Mouse (Mus musculus) neural tube, embryonic 13.5 days (tissue): Measurements from ENCODE around the gene Utp11. TPM values are rescaled to one million over a fixed set of nuclear protein-coding genes. Genes with fewer than 3 reads are reported as not detected.

ENCODE experiments used
- ATAC-seq: fragments of 200-750 bp; cut with Nextera tagmentation; 2 replicates; pipeline ENCODE4 v1.8.0; 2017; ENCODE audit warnings: low read depth, mild to moderate bottlenecking, moderate TSS enrichment, moderate library complexity
- H3K27ac ChIP-seq: fragments of 300-500 bp; sonication (generic); replicated peaks from 2 replicates; pipeline ENCODE4 v1.5.1; 2015; ENCODE audit warnings: moderate library complexity, mild to moderate bottlenecking, inconsistent platforms
- H3K27me3 ChIP-seq: fragments of 300-500 bp; sonication (generic); 2 replicates; pipeline ENCODE4 v1.6.1; 2015; ENCODE audit warnings: mild to moderate bottlenecking, inconsistent platforms
- H3K36me3 ChIP-seq: fragments of 300-500 bp; sonication (generic); 2 replicates; pipeline ENCODE4 v1.6.1; 2015; ENCODE audit warnings: mild to moderate bottlenecking, inconsistent platforms
- H3K4me1 ChIP-seq: fragments of 300-500 bp; sonication (generic); replicated peaks from 2 replicates; pipeline ENCODE4 v1.6.1; 2015; ENCODE audit warnings: inconsistent platforms
- H3K4me2 ChIP-seq: fragments of 300-500 bp; sonication (generic); 2 replicates; pipeline ENCODE4 v1.6.1; 2015; ENCODE audit warnings: inconsistent platforms, mild to moderate bottlenecking, moderate library complexity
- H3K4me3 ChIP-seq: fragments of 300-500 bp; sonication (generic); 2 replicates; pipeline ENCODE4 v1.5.1; 2015; ENCODE audit warnings: mild to moderate bottlenecking, inconsistent platforms
- H3K9ac ChIP-seq: fragments of 300-500 bp; sonication (generic); 2 replicates; pipeline ENCODE4 v1.6.1; 2015; ENCODE audit warnings: moderate library complexity, mild to moderate bottlenecking, inconsistent platforms
- H3K9me3 ChIP-seq: fragments of 300-500 bp; sonication (generic); 2 replicates; pipeline ENCODE4 v1.6.1; 2016; ENCODE audit warnings: inconsistent platforms
- WGBS: fragments of 180-500 bp; shearing (Covaris S2); methylation state at CpG from one replicate; pipeline ENCODE4 v1.1.7; 2015; 5-methylcytosine and 5-hydroxymethylcytosine counted together
- microRNA counts: library from miRNA; unstranded; fragments of <30 nt; microRNA quantifications from one replicate; lab custom pipeline; 2016
- microRNA-seq: library from miRNA; unstranded; fragments of <30 nt; microRNA quantifications from one replicate; pipeline ENCODE4, GENCODE M21; 2016
- polyA plus RNA-seq: library from polyadenylated mRNA; unstranded; fragments of >200 nt; fragmentation: Nextera tagmentation; extraction: Ambion mirVana; gene quantifications from 2 replicates; pipeline ENCODE4 v1.2.1, GENCODE M21; 2015

Gene Utp11
- polyA plus RNA-seq, 1 experiment from 2014 or later = 49.2 TPM

- WGBS = 27% methylated on average over 3 of the region's 3 CpGs
- ATAC-seq = no peak
Measured at GRCm38 (mm10) chr4:124644974-124645433, 48.4 kb downstream of the Utp11 start.

GRCm38 (mm10) chr4:124643859-124644258 lies 49.5 kb downstream of the Utp11 start:
- H3K9me3 ChIP-seq = no peaks in the 10 kb centered on the region
- H3K4me2 ChIP-seq = no peak overlapping the region
- peaks cover 78% of the 10 kb centered on the region for H3K27me3 ChIP-seq
- H3K36me3 ChIP-seq = no peaks in the 10 kb centered on the region
- no peak for ATAC-seq
- no peak overlapping the region for H3K27ac ChIP-seq
- WGBS = 89% methylated on average over 9 of the region's 9 CpGs
- H3K4me1 ChIP-seq = peaks cover 32% of the 10 kb centered on the region
- H3K9ac ChIP-seq = no peak overlapping the region
- H3K4me3 ChIP-seq = no peak overlapping the region

More at GRCm38 (mm10) chr4:124644974-124645433, 48.4 kb downstream of the Utp11 start:
- peaks cover 24% of the 10 kb centered on the region for H3K4me1 ChIP-seq
- H3K27ac ChIP-seq = no peak overlapping the region
- H3K27me3 ChIP-seq = peaks cover 79% of the 10 kb centered on the region
- H3K36me3 ChIP-seq = no peaks in the 10 kb centered on the region
- no peak overlapping the region for H3K4me2 ChIP-seq
- H3K9me3 ChIP-seq = no peaks in the 10 kb centered on the region
- no peak overlapping the region for H3K4me3 ChIP-seq
- no peak overlapping the region for H3K9ac ChIP-seq

- WGBS = 16% methylated on average over 12 of the region's 12 CpGs
- Histone ChIP-seq H3K27ac (no peak overlapping the region), H3K4me1 (peaks cover 11% of the 10 kb centered on the region), H3K4me2 (peak overlapping the region; percentile 32), H3K27me3 (peaks cover 79% of the 10 kb centered on the region), H3K9me3 (no peaks in the 10 kb centered on the region), H3K9ac (0 out of 2 replicates have a peak overlapping the region, but pooled peaks have one; percentile 23), H3K36me3 (no peaks in the 10 kb centered on the region), H3K4me3 (no peak overlapping the region)
- ATAC-seq = no peak
Measured at GRCm38 (mm10) chr4:124639715-124640114, 53.7 kb downstream of the Utp11 start.

GRCm38 (mm10) chr4:124633281-124633680 lies 60.1 kb downstream of the Utp11 start:
- H3K4me3 ChIP-seq = no peak overlapping the region
- peaks cover 60% of the 10 kb centered on the region for H3K27me3 ChIP-seq
- no peak overlapping the region for H3K27ac ChIP-seq
- H3K9me3 ChIP-seq = no peaks in the 10 kb centered on the region
- 7% methylated on average over 9 of the region's 9 CpGs for WGBS
- no peak for ATAC-seq
- H3K36me3 ChIP-seq = no peaks in the 10 kb centered on the region
- H3K9ac ChIP-seq = no peak overlapping the region
- no peak overlapping the region for H3K4me2 ChIP-seq
- peaks cover 11% of the 10 kb centered on the region for H3K4me1 ChIP-seq

DNA sequence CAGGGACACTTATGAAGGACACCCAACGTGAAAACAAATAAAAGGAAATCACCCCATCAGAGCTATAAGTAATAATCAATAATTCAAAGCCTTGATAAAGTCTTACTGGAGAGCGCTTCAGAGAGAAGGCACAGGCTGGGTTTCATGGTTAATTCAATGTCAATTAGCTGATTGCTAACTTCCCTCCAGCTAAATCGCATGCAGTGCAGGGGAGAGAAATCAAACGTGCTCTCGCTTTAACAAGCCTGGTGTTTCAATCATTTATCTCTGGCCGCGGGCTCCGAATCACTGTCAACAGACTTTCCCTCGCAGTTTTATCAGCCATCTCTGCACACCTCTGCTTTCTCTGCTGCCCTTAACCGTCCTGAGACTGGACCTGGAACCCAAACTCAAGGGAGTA lies 60.5 kb downstream of the Utp11 start:
- ATAC-seq = no peak
- Histone ChIP-seq H3K36me3 (no peaks in the 10 kb centered on the region), H3K9ac (no peak overlapping the region), H3K4me1 (peaks cover 11% of the 10 kb centered on the region), H3K4me2 (no peak overlapping the region), H3K27me3 (peaks cover 60% of the 10 kb centered on the region), H3K4me3 (no peak overlapping the region), H3K27ac (no peak overlapping the region), H3K9me3 (no peaks in the 10 kb centered on the region)
- 44% methylated on average over 10 of the region's 10 CpGs for WGBS

DNA sequence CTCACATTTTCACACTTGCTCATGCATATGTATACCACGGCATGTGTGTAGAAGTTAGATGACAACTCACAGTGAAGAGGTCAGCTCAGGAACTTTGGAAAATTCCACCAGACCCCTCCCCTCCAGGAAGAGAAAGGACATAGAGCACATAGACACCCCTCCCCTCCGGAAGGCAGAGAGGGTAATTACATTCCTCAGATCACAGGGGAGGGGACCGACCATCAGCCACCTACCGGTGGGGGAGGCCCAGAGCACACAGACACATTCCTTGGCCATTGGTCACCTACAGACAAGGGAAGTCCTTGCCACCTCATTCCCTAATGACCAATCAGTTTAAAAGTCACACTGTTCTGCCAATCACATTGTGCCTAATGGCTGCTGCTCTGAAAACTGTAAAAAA lies 61.9 kb downstream of the Utp11 start:
- H3K4me2 ChIP-seq = no peak overlapping the region
- WGBS = 28% methylated on average over 4 of the region's 4 CpGs

More for the DNA sequence above, 61.9 kb downstream of the Utp11 start:
- ATAC-seq = no peak
- Histone ChIP-seq H3K27me3 (peaks cover 53% of the 10 kb centered on the region), H3K36me3 (no peaks in the 10 kb centered on the region), H3K9ac (no peak overlapping the region), H3K4me3 (no peak overlapping the region), H3K4me1 (peaks cover 15% of the 10 kb centered on the region), H3K9me3 (no peaks in the 10 kb centered on the region), H3K27ac (no peak overlapping the region)

MicroRNAs encoded within 50 kb of the gene (microRNA counts, 519-probe panel; counts per million panel counts)
- microRNA mmu-miR-697 (lab: Ali Mortazavi, UCI) = not detected

Small RNA genes lying within 50 kb of the gene (microRNA-seq; reads per million reads assigned to microRNA genes)
- gene Gm24721 (not detected), gene Mir697 (not detected)

Other genes starting within 250 kb of the Utp11 start
- 0.47 and 0.68 TPM in 2 replicates for gene 3100002H09Rik, start 82.8 kb downstream of the Utp11 start, polyA plus RNA-seq
- gene Pou3f1, start 36.8 kb downstream of the Utp11 start, polyA plus RNA-seq = 8.0 and 8.7 TPM in 2 replicates
- gene Fhl3, start 7.1 kb upstream of the Utp11 start, polyA plus RNA-seq = 2.6 and 2.9 TPM in 2 replicates
- gene Sf3a3, start 21.2 kb upstream of the Utp11 start, polyA plus RNA-seq = 101 and 115 TPM in 2 replicates
- 23.6 and 29.1 TPM in 2 replicates for gene Inpp5b, start 48.2 kb upstream of the Utp11 start, polyA plus RNA-seq
- 11.7 and 12.2 TPM in 2 replicates for gene Mtf1, start 108.5 kb upstream of the Utp11 start, polyA plus RNA-seq
- 39.6 and 46.6 TPM in 2 replicates for gene Yrdc, start 157.1 kb upstream of the Utp11 start, polyA plus RNA-seq
- gene 1110065P20Rik, start 157.6 kb upstream of the Utp11 start, polyA plus RNA-seq = 74.9 and 80.2 TPM in 2 replicates
- gene Maneal, start 168.6 kb upstream of the Utp11 start, polyA plus RNA-seq = 8.2 and 10.0 TPM in 2 replicates
- 4.7 and 5.3 TPM in 2 replicates for gene Epha10, start 187.3 kb upstream of the Utp11 start, polyA plus RNA-seq
- gene 9930104L06Rik, start 243.4 kb upstream of the Utp11 start, polyA plus RNA-seq = 13.3 and 17.1 TPM in 2 replicates
- gene Cdca8, start 245.7 kb upstream of the Utp11 start, polyA plus RNA-seq = 30.1 and 38.2 TPM in 2 replicates